9 mouse cellular contexts compared by ENCODE assay signal in the genomic region with DNA sequence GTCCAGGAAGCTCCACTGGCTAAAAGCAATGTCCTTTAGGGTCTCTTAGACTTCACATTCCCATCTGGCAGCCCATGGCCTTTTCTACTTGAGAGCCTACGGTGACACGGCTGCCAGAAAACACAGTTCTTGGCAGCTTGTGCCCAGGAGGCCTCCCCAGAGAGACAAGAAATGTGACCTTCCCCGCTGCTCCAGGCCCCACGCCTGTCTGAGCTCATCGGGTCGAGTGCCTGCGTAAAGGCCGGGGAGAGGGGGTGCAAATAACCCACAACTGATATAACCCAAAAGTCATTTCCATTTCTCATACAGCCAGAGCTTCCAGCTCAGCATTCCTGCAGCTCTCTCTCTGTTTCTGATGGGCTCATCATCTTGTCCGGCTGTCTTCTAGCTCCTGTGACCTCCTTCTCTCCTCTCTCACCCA. TPM values are rescaled to one million over a fixed set of nuclear protein-coding genes. Genes with fewer than 3 reads are reported as not detected.
DNase-seq lines count a peak whose midpoint lies in the region; ATAC-seq and TF ChIP-seq lines count a peak whose summit lies in the region.
"Had no signal": no experiment of that assay in that cellular context is flagged by ENCODE, and none has a peak within 500 bp of the region (broad histone marks: within the 10 kb centered on the region; RNA-seq: fewer than 3 reads in every experiment).

No protein-coding gene starts in this region.

- H3K4me3 ChIP-seq in testis, adult 2 months (ENCODE audit: control insufficient read depth, low read depth, low read length): no peak overlapping the region
- H3K4me3 ChIP-seq in embryonic facial prominence, embryonic 15.5 days (replicated peaks): no peak overlapping the region
- H3K4me3 ChIP-seq in stomach, embryonic 16.5 days (replicated peaks; ENCODE audit: low read length): no peak overlapping the region
- H3K4me3 ChIP-seq: hindbrain, embryonic 15.5 days; midbrain, embryonic 12.5 days had no signal

- peaks cover 9% of the 10 kb centered on the region for H3K4me1 ChIP-seq in testis, adult 2 months (ENCODE audit: control insufficient read depth, insufficient read depth, low read length)
- peaks cover 56% of the 10 kb centered on the region for H3K4me1 ChIP-seq in embryonic facial prominence, embryonic 15.5 days
- H3K4me1 ChIP-seq in stomach, embryonic 16.5 days (ENCODE audit: control insufficient read depth, insufficient read depth, low read length): peaks cover 16% of the 10 kb centered on the region; the same call in 1 of the 2 replicates

- no peak for TF ChIP-seq POLR2A in testis, adult 2 months (IDR thresholded peaks at IDR 0.05; ENCODE audit: control insufficient read depth, low read depth, low read length)

- no peak for TF ChIP-seq CTCF in testis, adult 2 months (IDR thresholded peaks at IDR 0.05; ENCODE audit: control insufficient read depth, insufficient read depth, insufficient replicate concordance, low read depth, low read length)

- H3K4me2 ChIP-seq in embryonic facial prominence, embryonic 15.5 days (replicated peaks): no peak overlapping the region
- no peak overlapping the region for H3K4me2 ChIP-seq in stomach, embryonic 16.5 days (ENCODE audit: low read depth, low read length)
- H3K4me2 ChIP-seq: hindbrain, embryonic 15.5 days; midbrain, embryonic 12.5 days had no signal

- H3K27ac ChIP-seq in testis, adult 2 months (ENCODE audit: control insufficient read depth, insufficient read depth, low read depth, low read length): peak overlapping the region; percentile 5
- peak overlapping the region; percentile 84 for H3K27ac ChIP-seq in embryonic facial prominence, embryonic 15.5 days (replicated peaks)
- H3K27ac ChIP-seq in stomach, embryonic 16.5 days (ENCODE audit: low read length): peak overlapping the region; percentile 93
- H3K27ac ChIP-seq: hindbrain, embryonic 15.5 days; midbrain, embryonic 12.5 days had no signal

- 37% methylated on average over 9 of the region's 9 CpGs for WGBS in embryonic facial prominence, embryonic 15.5 days
- 47% methylated on average over 9 of the region's 9 CpGs for WGBS in stomach, embryonic 16.5 days

- H3K9ac ChIP-seq in embryonic facial prominence, embryonic 15.5 days: no peak overlapping the region
- H3K9ac ChIP-seq in stomach, embryonic 16.5 days (ENCODE audit: low read length): peak overlapping the region; percentile 43
- H3K9ac ChIP-seq: hindbrain, embryonic 15.5 days; midbrain, embryonic 12.5 days had no signal

- no peak for ATAC-seq in embryonic facial prominence, embryonic 15.5 days (ENCODE audit: insufficient number of reproducible peaks, low FRiP score, low TSS enrichment, low read depth)
- ATAC-seq in stomach, embryonic 16.5 days (ENCODE audit: insufficient read depth, low FRiP score): no peak
- no peak for ATAC-seq in granulocyte monocyte progenitor cell, adult 5-6 weeks (replicated peaks; ENCODE audit: poor library complexity, severe bottlenecking)

- H3K27me3 ChIP-seq in testis, adult 2 months (ENCODE audit: control insufficient read depth, insufficient read depth, low read length): no peaks in the 10 kb centered on the region
- no peaks in the 10 kb centered on the region for H3K27me3 ChIP-seq in embryonic facial prominence, embryonic 15.5 days
- H3K27me3 ChIP-seq in stomach, embryonic 16.5 days (ENCODE audit: control insufficient read depth, insufficient read depth, low read length): no peaks in the 10 kb centered on the region
- H3K27me3 ChIP-seq: hindbrain, embryonic 15.5 days had no signal

- intact Hi-C loops in heart, postnatal 25 days (cut with DNase I): no loop called here

- no peak for DNase-seq in testis, postnatal 14 days (ENCODE audit: low spot score)
- DNase-seq in heart, postnatal 25 days (ENCODE audit: low spot score): peak; percentile 56
- DNase-seq in layer of hippocampus, adult 9-10 months (ENCODE audit: low spot score): no peak

- H3K36me3 ChIP-seq in testis, adult 2 months (ENCODE audit: control insufficient read depth, insufficient read depth, low read length): no peaks in the 10 kb centered on the region
- H3K36me3 ChIP-seq in embryonic facial prominence, embryonic 15.5 days: no peaks in the 10 kb centered on the region
- H3K36me3 ChIP-seq in stomach, embryonic 16.5 days (ENCODE audit: control insufficient read depth, insufficient read depth, low read length): no peaks in the 10 kb centered on the region
- H3K36me3 ChIP-seq: hindbrain, embryonic 15.5 days; midbrain, embryonic 12.5 days had no signal

- H3K9me3 ChIP-seq in embryonic facial prominence, embryonic 15.5 days (replicated peaks): no peaks in the 10 kb centered on the region
- H3K9me3 ChIP-seq in stomach, embryonic 16.5 days (replicated peaks; ENCODE audit: control insufficient read depth, low read length): no peaks in the 10 kb centered on the region
- H3K9me3 ChIP-seq: hindbrain, embryonic 15.5 days; midbrain, embryonic 12.5 days had no signal

RNA-seq across cellular contexts. Expression of gene Ip6k3, which starts 13.8 kb away (rescaled TPM):
- polyA plus RNA-seq in testis, adult 2 months (2012; rRNA removed): 0.05 and 0.06 TPM in 2 replicates
- polyA plus RNA-seq in embryonic facial prominence, embryonic 15.5 days (2015; fragmentation: Nextera tagmentation; extraction: Ambion mirVana): 0.81 and 0.91 TPM in 2 replicates
- total RNA-seq in heart, postnatal 25 days (2021): 1 to 10 TPM; 8.6 to 9.4 TPM
- polyA plus RNA-seq in stomach, embryonic 16.5 days (2015; fragmentation: Nextera tagmentation; extraction: Ambion mirVana): 0.34 and 1.3 TPM in 2 replicates
- total RNA-seq in granulocyte monocyte progenitor cell, adult 5-6 weeks (2014; fragmentation: Nextera tagmentation): not detected in 2 replicates
- not detected in 2 replicates for total RNA-seq in granulocyte monocyte progenitor cell, adult 5-6 weeks (2017)

RNA-seq across cellular contexts. Expression of gene Uqcc2, which starts 20.1 kb away (rescaled TPM):
- 1,024 and 1,028 TPM in 2 replicates for polyA plus RNA-seq in testis, adult 2 months (2012; rRNA removed)
- polyA plus RNA-seq in embryonic facial prominence, embryonic 15.5 days (2015; fragmentation: Nextera tagmentation; extraction: Ambion mirVana): 301 and 312 TPM in 2 replicates
- total RNA-seq in heart, postnatal 25 days (2021): 100 to 1,000 TPM; 323 to 335 TPM
- 243 and 267 TPM in 2 replicates for polyA plus RNA-seq in stomach, embryonic 16.5 days (2015; fragmentation: Nextera tagmentation; extraction: Ambion mirVana)
- 142 and 196 TPM in 2 replicates for total RNA-seq in granulocyte monocyte progenitor cell, adult 5-6 weeks (2014; fragmentation: Nextera tagmentation)
- total RNA-seq in granulocyte monocyte progenitor cell, adult 5-6 weeks (2017): 166 and 171 TPM in 2 replicates

RNA-seq across cellular contexts. Expression of gene Lemd2, which starts 50.5 kb away (rescaled TPM):
- 40.5 and 46.0 TPM in 2 replicates for polyA plus RNA-seq in testis, adult 2 months (2012; rRNA removed)
- polyA plus RNA-seq in embryonic facial prominence, embryonic 15.5 days (2015; fragmentation: Nextera tagmentation; extraction: Ambion mirVana): 17.3 and 18.7 TPM in 2 replicates
- total RNA-seq in heart, postnatal 25 days (2021): 10 to 100 TPM; 28.8 to 29.4 TPM
- polyA plus RNA-seq in stomach, embryonic 16.5 days (2015; fragmentation: Nextera tagmentation; extraction: Ambion mirVana): 8.2 and 9.5 TPM in 2 replicates
- 36.5 and 36.9 TPM in 2 replicates for total RNA-seq in granulocyte monocyte progenitor cell, adult 5-6 weeks (2014; fragmentation: Nextera tagmentation)
- total RNA-seq in granulocyte monocyte progenitor cell, adult 5-6 weeks (2017): 23.5 and 29.7 TPM in 2 replicates

Comparison
In these comparisons a context has a peak if more than half of its experiments do, and no peak if none do; other contexts are left out.
1. H3K27ac ChIP-seq: peak in every context shown above with its lines; median percentile 93 in stomach, embryonic 16.5 days; 84 in embryonic facial prominence, embryonic 15.5 days; 5 in testis, adult 2 months.